Mouse (Mus musculus) liver, adult 2 months (tissue): ENCODE data around the gene Shisal2a.

ENCODE experiments used
- CTCF ChIP-seq: fragments of 200-500 bp; IDR thresholded peaks from 2 replicates; pipeline ENCODE4 v1.5.1; 2011; ENCODE audit warnings: low read depth, low read length, control low read depth
- POLR2A ChIP-seq: fragments of 200-500 bp; IDR thresholded peaks from 2 replicates; pipeline ENCODE4 v1.6.1; 2011; ENCODE audit warnings: low read length, control low read depth; ENCODE audit not compliant: insufficient read depth; ENCODE audit errors: extremely low read depth

GRCm38 (mm10) chr4:108391124-108391523, 8.0 kb upstream of the Shisal2a start:
- no peak for TF ChIP-seq CTCF
- TF ChIP-seq POLR2A = no peak
